ENCODE assay signal across 10 mouse cellular contexts in the genomic region with DNA sequence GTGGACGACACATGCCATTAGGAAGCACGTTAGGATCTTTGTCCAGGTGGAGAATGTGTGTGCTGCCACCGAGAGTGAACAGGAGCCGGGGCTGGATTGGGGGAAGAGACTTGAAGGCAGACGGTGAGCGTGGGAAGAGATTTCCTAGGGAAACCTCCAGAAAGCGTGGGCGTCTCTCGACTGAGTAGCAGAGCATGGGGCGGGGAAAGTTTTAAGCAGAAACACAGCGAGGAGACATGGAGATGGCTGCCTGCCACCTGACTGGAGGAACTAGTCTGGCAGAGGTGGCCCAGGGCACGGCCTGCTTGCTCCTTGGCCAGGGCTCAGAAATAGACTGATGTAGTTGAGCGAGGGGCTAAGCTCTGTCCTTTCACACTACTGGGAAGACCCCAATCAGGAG.
DNase-seq lines count a peak whose midpoint lies in the region; ATAC-seq lines count a peak whose summit lies in the region.
"Had no signal": no experiment of that assay in that cellular context is flagged by ENCODE, and none has a peak within 500 bp of the region (broad histone marks: within the 10 kb centered on the region; RNA-seq: fewer than 3 reads in every experiment).

No protein-coding gene starts in this region.

- H3K9me3 ChIP-seq in limb, embryonic 12.5 days: no peaks in the 10 kb centered on the region
- H3K9me3 ChIP-seq in limb, embryonic 10.5 days (replicated peaks): no peaks in the 10 kb centered on the region
- H3K9me3 ChIP-seq in heart, embryonic 14.5 days (ENCODE audit: control insufficient read depth, low read length): no peaks in the 10 kb centered on the region
- H3K9me3 ChIP-seq in hindbrain, embryonic 16.5 days (ENCODE audit: control insufficient read depth, low read length): no peaks in the 10 kb centered on the region
- H3K9me3 ChIP-seq: neural tube, embryonic 13.5 days had no signal

- peak overlapping the region; percentile 29; the same call in 1 of the 2 replicates for H3K27ac ChIP-seq in limb, embryonic 12.5 days
- no peak overlapping the region for H3K27ac ChIP-seq in limb, embryonic 10.5 days
- H3K27ac ChIP-seq in heart, embryonic 14.5 days (replicated peaks in 1 of 2; ENCODE audit: control insufficient read depth in 1 of 2, insufficient read depth in 1 of 2, low read depth in 2 of 2, low read length in 2 of 2): peak overlapping the region; percentile 34 to 37; a peak in 2 of 4 replicates
- H3K27ac ChIP-seq in hindbrain, embryonic 16.5 days (ENCODE audit: low read depth, low read length): no peak overlapping the region
- H3K27ac ChIP-seq: neural tube, embryonic 13.5 days had no signal

- H3K4me3 ChIP-seq in limb, embryonic 12.5 days (replicated peaks): no peak overlapping the region
- H3K4me3 ChIP-seq in limb, embryonic 10.5 days: no peak overlapping the region
- H3K4me3 ChIP-seq in heart, embryonic 14.5 days (ENCODE audit: control insufficient read depth in 1 of 2, insufficient read depth in 1 of 2, low read depth in 1 of 2, low read length in 2 of 2): no peak overlapping the region
- H3K4me3 ChIP-seq in hindbrain, embryonic 16.5 days (ENCODE audit: low read length): no peak overlapping the region
- H3K4me3 ChIP-seq: neural tube, embryonic 13.5 days had no signal

- no peak overlapping the region for H3K9ac ChIP-seq in limb, embryonic 12.5 days (replicated peaks)
- no peak overlapping the region for H3K9ac ChIP-seq in heart, embryonic 14.5 days (ENCODE audit: low read length)
- H3K9ac ChIP-seq in hindbrain, embryonic 16.5 days (ENCODE audit: low read depth, low read length): no peak overlapping the region
- H3K9ac ChIP-seq: neural tube, embryonic 13.5 days had no signal

- no peaks in the 10 kb centered on the region for H3K27me3 ChIP-seq in limb, embryonic 12.5 days
- no peaks in the 10 kb centered on the region for H3K27me3 ChIP-seq in limb, embryonic 10.5 days (ENCODE audit: low read depth, poor library complexity, severe bottlenecking)
- H3K27me3 ChIP-seq in heart, embryonic 14.5 days (ENCODE audit: control insufficient read depth, insufficient read depth, low read length): no peaks in the 10 kb centered on the region
- no peaks in the 10 kb centered on the region for H3K27me3 ChIP-seq in hindbrain, embryonic 16.5 days (replicated peaks; ENCODE audit: control insufficient read depth, insufficient read depth, low read length)
- H3K27me3 ChIP-seq: neural tube, embryonic 13.5 days; Patski had no signal

- no peak overlapping the region for H3K4me2 ChIP-seq in limb, embryonic 12.5 days
- H3K4me2 ChIP-seq in heart, embryonic 14.5 days (ENCODE audit: low read length): no peak overlapping the region
- H3K4me2 ChIP-seq in hindbrain, embryonic 16.5 days (ENCODE audit: low read length): no peak overlapping the region
- H3K4me2 ChIP-seq: neural tube, embryonic 13.5 days had no signal

- peaks cover 61% of the 10 kb centered on the region for H3K36me3 ChIP-seq in limb, embryonic 12.5 days
- peaks cover 72% of the 10 kb centered on the region for H3K36me3 ChIP-seq in limb, embryonic 10.5 days
- peaks cover 27% of the 10 kb centered on the region for H3K36me3 ChIP-seq in heart, embryonic 14.5 days (ENCODE audit: control insufficient read depth, insufficient read depth, low read length)
- no peaks in the 10 kb centered on the region for H3K36me3 ChIP-seq in hindbrain, embryonic 16.5 days (ENCODE audit: control insufficient read depth, insufficient read depth, low read length)
- H3K36me3 ChIP-seq: neural tube, embryonic 13.5 days had no signal

- H3K4me1 ChIP-seq in limb, embryonic 12.5 days (replicated peaks): no peaks in the 10 kb centered on the region
- peaks cover 13% of the 10 kb centered on the region for H3K4me1 ChIP-seq in limb, embryonic 10.5 days
- peaks cover 18 to 32% of the 10 kb centered on the region in 2 experiments for H3K4me1 ChIP-seq in heart, embryonic 14.5 days (ENCODE audit: control insufficient read depth in 2 of 2, insufficient read depth in 2 of 2, low read length in 2 of 2)
- H3K4me1 ChIP-seq in hindbrain, embryonic 16.5 days (ENCODE audit: control insufficient read depth, insufficient read depth, low read depth, low read length): no peaks in the 10 kb centered on the region; the same call in none of the 2 replicates

- no peak for ATAC-seq in limb, embryonic 12.5 days (ENCODE audit: insufficient number of reproducible peaks, insufficient read depth, low FRiP score, low TSS enrichment, low read depth)
- no peak for ATAC-seq in heart, embryonic 14.5 days (ENCODE audit: insufficient number of reproducible peaks, insufficient read depth, low FRiP score, low read depth)
- no peak for ATAC-seq in hindbrain, embryonic 16.5 days
- no peak for ATAC-seq in activated CD4-positive, CD25-positive, alpha-beta regulatory T cell, adult 4 months
- ATAC-seq: Patski had no signal

- 84% methylated on average over 13 of the region's 13 CpGs for WGBS in limb, embryonic 12.5 days
- WGBS in limb, embryonic 10.5 days: 87% methylated on average over 13 of the region's 13 CpGs
- 53% methylated on average over 13 of the region's 13 CpGs for WGBS in heart, embryonic 14.5 days
- 79% methylated on average over 13 of the region's 13 CpGs for WGBS in hindbrain, embryonic 16.5 days

- DNase-seq in limb, embryonic 10.5 days (ENCODE audit: low spot score): no peak
- DNase-seq in left cerebral cortex, adult 8-10 months (ENCODE audit: low spot score in 2 of 2): peak; percentile 46 to 86
- peak; percentile 72 for DNase-seq in right cerebral cortex, postnatal 4 days
- no peak for DNase-seq in thymus, postnatal 10 days (ENCODE audit: low spot score in 2 of 2)

Comparison
In these comparisons a context has a peak if more than half of its experiments do, and no peak if none do; other contexts are left out.
1. H3K27ac ChIP-seq: peak in limb, embryonic 12.5 days (single experiment) and heart, embryonic 14.5 days (2 of 2); none in limb, embryonic 10.5 days (single experiment) and hindbrain, embryonic 16.5 days (single experiment).
2. DNase-seq: peak in left cerebral cortex, adult 8-10 months (2 of 2) and right cerebral cortex, postnatal 4 days (single experiment); none in limb, embryonic 10.5 days (single experiment) and thymus, postnatal 10 days (0 of 2).